Mouse (Mus musculus) small intestine, adult 2 months (tissue): ENCODE measurements around the gene Hist2h2be.

Experiments used
- CTCF ChIP-seq: fragments of 200-500 bp; IDR thresholded peaks from 2 replicates; pipeline ENCODE4 v1.5.1; 2012; ENCODE audit warnings: low read depth, mild to moderate bottlenecking, control low read depth, inconsistent platforms, low read length, moderate library complexity, mixed read lengths; ENCODE audit not compliant: insufficient replicate concordance, insufficient read length; ENCODE audit errors: extremely low read depth
- POLR2A ChIP-seq: fragments of 200-500 bp; IDR thresholded peaks from 2 replicates; pipeline ENCODE4 v1.6.1; 2012; ENCODE audit warnings: low read depth, mild to moderate bottlenecking, control low read depth, inconsistent platforms, low read length, moderate library complexity

DNA sequence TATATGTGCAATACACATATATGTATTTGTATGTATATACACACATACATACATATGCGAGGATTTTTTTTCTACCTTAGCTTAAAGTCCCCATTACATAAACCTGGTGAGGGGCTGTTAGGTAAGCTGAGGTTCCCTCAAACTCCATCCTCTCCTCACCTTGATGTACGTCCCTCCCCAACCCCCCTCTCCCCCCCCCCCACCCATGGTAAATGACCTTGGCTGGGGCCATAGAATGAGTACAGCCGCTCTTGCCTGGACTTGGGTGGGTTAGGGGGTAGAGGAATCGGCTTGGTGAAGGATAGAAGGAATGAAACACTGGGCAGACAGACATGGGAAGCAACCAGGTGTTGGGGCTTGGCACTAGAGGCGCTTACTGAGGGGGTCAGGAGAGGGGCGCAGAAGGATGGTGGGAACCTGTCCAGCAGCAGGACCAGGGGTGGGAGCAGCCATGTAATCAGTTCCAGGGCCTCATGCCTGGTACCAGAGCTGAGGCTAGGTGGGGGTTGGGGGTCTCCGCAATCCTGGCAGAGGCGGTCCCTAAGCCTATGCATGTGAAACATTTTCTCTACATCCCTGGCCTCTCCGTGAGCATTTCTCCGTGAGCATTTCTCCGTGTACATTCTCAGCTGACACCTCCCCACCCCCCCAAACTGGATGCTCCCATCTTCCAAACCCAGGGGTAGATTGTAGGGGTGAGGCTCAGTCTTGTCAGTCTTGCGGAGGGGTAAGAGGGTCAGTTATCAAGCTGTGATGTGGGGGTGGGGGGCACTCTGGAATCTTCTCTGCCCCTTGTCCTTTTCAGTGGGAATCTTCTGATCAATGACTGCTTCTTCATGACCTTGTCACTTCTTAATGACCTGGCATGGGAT is 39.2 kb upstream of the Hist2h2be start:
- TF ChIP-seq CTCF (no peak), POLR2A (no peak)
